Comparison of ENCODE assay signal across 8 mouse cellular contexts in genomic region chr11:20248277-20248676, GRCm38 (mm10). TPM values are rescaled to one million over a fixed set of nuclear protein-coding genes. Genes with fewer than 3 reads are reported as not detected.
DNase-seq lines count a peak whose midpoint lies in the region; ATAC-seq lines count a peak whose summit lies in the region.

No protein-coding gene starts in this region.

- 10% methylated on average over 4 of the region's 4 CpGs for WGBS in kidney, embryonic 15.5 days
- 14% methylated on average over 4 of the region's 4 CpGs for WGBS in hindbrain, embryonic 14.5 days
- WGBS in midbrain, embryonic 11.5 days: 20% methylated on average over 4 of the region's 4 CpGs

- H3K27me3 ChIP-seq in kidney, embryonic 15.5 days: no peaks in the 10 kb centered on the region
- no peaks in the 10 kb centered on the region for H3K27me3 ChIP-seq in hindbrain, embryonic 14.5 days (ENCODE audit: control insufficient read depth, insufficient read depth, low read length)
- H3K27me3 ChIP-seq in midbrain, embryonic 11.5 days (ENCODE audit: control insufficient read depth, insufficient read depth, low read length): no peaks in the 10 kb centered on the region

- peaks cover 26% of the 10 kb centered on the region; the same call in 1 of the 2 replicates for H3K36me3 ChIP-seq in kidney, embryonic 15.5 days
- peaks cover 11% of the 10 kb centered on the region; the same call in 1 of the 2 replicates for H3K36me3 ChIP-seq in hindbrain, embryonic 14.5 days (replicated peaks; ENCODE audit: control insufficient read depth, insufficient read depth)
- no peaks in the 10 kb centered on the region; the same call in 1 of the 2 replicates for H3K36me3 ChIP-seq in midbrain, embryonic 11.5 days (ENCODE audit: control insufficient read depth, insufficient read depth, low read length)

- no peaks in the 10 kb centered on the region for H3K9me3 ChIP-seq in kidney, embryonic 15.5 days (replicated peaks)
- no peaks in the 10 kb centered on the region for H3K9me3 ChIP-seq in hindbrain, embryonic 14.5 days (ENCODE audit: control insufficient read depth, low read length)
- H3K9me3 ChIP-seq in midbrain, embryonic 11.5 days (ENCODE audit: control insufficient read depth, low read length): no peaks in the 10 kb centered on the region

- H3K27ac ChIP-seq in kidney, embryonic 15.5 days: peak overlapping the region; percentile 91
- H3K27ac ChIP-seq in hindbrain, embryonic 14.5 days: peak overlapping the region; percentile 91; the same call in 1 of the 2 replicates
- H3K27ac ChIP-seq in midbrain, embryonic 11.5 days (ENCODE audit: low read depth, low read length): no peak overlapping the region

- H3K4me2 ChIP-seq in kidney, embryonic 15.5 days: peak overlapping the region; percentile 78
- H3K4me2 ChIP-seq in hindbrain, embryonic 14.5 days (replicated peaks): peak overlapping the region; percentile 97
- H3K4me2 ChIP-seq in midbrain, embryonic 11.5 days: peak overlapping the region; percentile 62

- no peak for DNase-seq in kidney, postnatal 36 days
- peak; percentile 18 for DNase-seq in embryo, embryonic 10 days (ENCODE audit: low spot score)
- DNase-seq in hindbrain, embryonic 14.5 days (ENCODE audit: low spot score): no peak
- DNase-seq in midbrain, embryonic 11.5 days (ENCODE audit: low spot score, missing footprints): no peak
- peak; percentile 35 to 49 for DNase-seq in thymus, postnatal 36 days
- DNase-seq in urinary bladder, postnatal 25 days (ENCODE audit: low spot score): no peak
- no peak for DNase-seq in urinary bladder, adult 2 months (ENCODE audit: low spot score)

- peaks cover 48% of the 10 kb centered on the region for H3K4me1 ChIP-seq in kidney, embryonic 15.5 days
- H3K4me1 ChIP-seq in hindbrain, embryonic 14.5 days (replicated peaks; ENCODE audit: control insufficient read depth, insufficient read depth, low read length): peaks cover 22% of the 10 kb centered on the region
- H3K4me1 ChIP-seq in midbrain, embryonic 11.5 days (ENCODE audit: control insufficient read depth, insufficient read depth, low read length): peaks cover 23% of the 10 kb centered on the region

- no peak for ATAC-seq in kidney, embryonic 15.5 days (replicated peaks; ENCODE audit: low FRiP score)
- ATAC-seq in hindbrain, embryonic 14.5 days (ENCODE audit: low FRiP score): no peak
- ATAC-seq in midbrain, embryonic 11.5 days (ENCODE audit: low FRiP score): no peak

- peak overlapping the region; percentile 92 for H3K4me3 ChIP-seq in kidney, embryonic 15.5 days (replicated peaks)
- H3K4me3 ChIP-seq in hindbrain, embryonic 14.5 days (replicated peaks; ENCODE audit: low read length): peak overlapping the region; percentile 81
- peak overlapping the region; percentile 87 for H3K4me3 ChIP-seq in midbrain, embryonic 11.5 days (ENCODE audit: low read depth, low read length)

- peak overlapping the region; percentile 88 for H3K9ac ChIP-seq in kidney, embryonic 15.5 days
- H3K9ac ChIP-seq in hindbrain, embryonic 14.5 days: peak overlapping the region; percentile 96
- peak overlapping the region; percentile 97 for H3K9ac ChIP-seq in midbrain, embryonic 11.5 days (ENCODE audit: low read length)

RNA-seq across cellular contexts. Expression of gene Cep68, which starts 1.0 kb away (rescaled TPM):
- 35.0 and 38.6 TPM in 2 replicates for polyA plus RNA-seq in kidney, embryonic 15.5 days (2015; fragmentation: Nextera tagmentation; extraction: Ambion mirVana)
- 28.7 and 29.6 TPM in 2 replicates for polyA plus RNA-seq in hindbrain, embryonic 14.5 days (2014; fragmentation: Nextera tagmentation; extraction: Ambion mirVana)
- 29.4 TPM in 2 replicates for polyA plus RNA-seq in midbrain, embryonic 11.5 days (2014; fragmentation: Nextera tagmentation; extraction: Ambion mirVana)
- polyA plus RNA-seq in urinary bladder, adult 2 months (2012; rRNA removed): 12.6 and 14.1 TPM in 2 replicates

RNA-seq across cellular contexts. Expression of gene Rab1a, which starts 47.0 kb away (rescaled TPM):
- polyA plus RNA-seq in kidney, embryonic 15.5 days (2015; fragmentation: Nextera tagmentation; extraction: Ambion mirVana): 255 and 287 TPM in 2 replicates
- polyA plus RNA-seq in hindbrain, embryonic 14.5 days (2014; fragmentation: Nextera tagmentation; extraction: Ambion mirVana): 284 and 292 TPM in 2 replicates
- 248 and 272 TPM in 2 replicates for polyA plus RNA-seq in midbrain, embryonic 11.5 days (2014; fragmentation: Nextera tagmentation; extraction: Ambion mirVana)
- 195 and 199 TPM in 2 replicates for polyA plus RNA-seq in urinary bladder, adult 2 months (2012; rRNA removed)

Comparison
In these comparisons a context has a peak if more than half of its experiments do, and no peak if none do; other contexts are left out.
1. DNase-seq: peak in embryo, embryonic 10 days (single experiment) and thymus, postnatal 36 days (2 of 2); none in kidney, postnatal 36 days (0 of 2), hindbrain, embryonic 14.5 days (single experiment), midbrain, embryonic 11.5 days (single experiment), urinary bladder, postnatal 25 days (single experiment) and urinary bladder, adult 2 months (single experiment).
2. Peak in every context shown above with its lines, with median percentiles within 50 percentile points of each other: H3K4me2 ChIP-seq, H3K4me3 ChIP-seq and H3K9ac ChIP-seq.